12 mouse cellular contexts compared by ENCODE assay signal in the genomic region with DNA sequence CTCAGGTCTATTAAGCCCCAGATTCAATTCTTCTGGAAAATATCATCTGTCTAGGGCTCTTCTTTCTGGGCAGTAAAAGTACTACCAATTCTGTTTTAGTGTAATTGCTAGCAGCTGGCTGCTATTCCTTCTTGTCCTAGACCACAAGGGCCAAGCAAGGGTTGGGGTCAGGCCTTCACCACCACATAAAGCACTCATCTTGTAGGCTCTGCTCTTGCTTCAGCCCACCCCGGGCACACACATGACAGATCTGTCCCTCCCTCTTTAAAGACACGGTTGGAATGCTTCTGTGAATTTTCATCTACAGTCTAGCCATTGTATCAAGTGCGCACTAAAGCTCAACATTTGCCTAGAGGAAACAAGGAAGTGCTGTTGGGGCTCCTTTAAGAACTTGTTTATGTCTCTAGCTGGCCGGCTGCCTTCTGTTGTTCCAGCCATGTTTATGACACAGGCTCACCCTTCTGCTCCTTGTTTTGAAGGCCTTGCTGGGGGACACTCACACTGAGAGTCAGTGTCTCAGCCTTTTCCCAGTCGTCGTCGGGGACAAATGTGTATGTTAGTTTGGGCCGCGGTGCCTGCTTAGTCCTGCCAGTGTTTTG.
DNase-seq lines count a peak whose midpoint lies in the region; ATAC-seq and TF ChIP-seq lines count a peak whose summit lies in the region.
"Had no signal": no experiment of that assay in that cellular context is flagged by ENCODE, and none has a peak within 500 bp of the region (broad histone marks: within the 10 kb centered on the region; RNA-seq: fewer than 3 reads in every experiment).

No protein-coding gene starts in this region.

- no peaks in the 10 kb centered on the region for H3K36me3 ChIP-seq in intestine, embryonic 15.5 days
- H3K36me3 ChIP-seq in limb, embryonic 11.5 days (ENCODE audit: control insufficient read depth, insufficient read depth, low read length), result no peaks in the 10 kb centered on the region

- no peak for DNase-seq in layer of hippocampus, adult 2 months (ENCODE audit: low spot score in 2 of 2)
- no peak for DNase-seq in layer of hippocampus, adult 9-11 months
- peak; percentile 31 for DNase-seq in limb, embryonic 11.5 days (ENCODE audit: low spot score)
- peak; percentile 41 to 65 for DNase-seq in lung, postnatal 4 days
- no peak for DNase-seq in urinary bladder, adult 2 months (ENCODE audit: low spot score)
- no peak for DNase-seq in cerebellum, adult 9-11 months
- DNase-seq: cerebellum, postnatal 10 days; heart, adult 18-20 months; heart, postnatal 4 days; layer of hippocampus, postnatal 36 days had no signal

- 0 out of 2 replicates have a peak, but pooled peaks have one; percentile 23 for ATAC-seq in intestine, embryonic 15.5 days
- ATAC-seq in limb, embryonic 11.5 days (ENCODE audit: insufficient number of reproducible peaks, low FRiP score, low TSS enrichment, low read depth), result peak; percentile 65; the same call in 1 of the 2 replicates
- ATAC-seq: forebrain, embryonic 16.5 days had no signal

- H3K4me1 ChIP-seq in intestine, embryonic 15.5 days (replicated peaks), result peaks cover 3% of the 10 kb centered on the region; the same call in 1 of the 2 replicates
- H3K4me1 ChIP-seq in limb, embryonic 11.5 days (ENCODE audit: control insufficient read depth, insufficient read depth, low read length), result no peaks in the 10 kb centered on the region

- peak overlapping the region; percentile 29; the same call in 1 of the 2 replicates for H3K27ac ChIP-seq in layer of hippocampus, adult 2 months
- H3K27ac ChIP-seq in intestine, embryonic 15.5 days, result no peak overlapping the region
- H3K27ac ChIP-seq in limb, embryonic 11.5 days (replicated peaks; ENCODE audit: low read depth, low read length), result peak overlapping the region; percentile 3

- H3K4me2 ChIP-seq in intestine, embryonic 15.5 days (replicated peaks), result no peak overlapping the region
- no peak overlapping the region for H3K4me2 ChIP-seq in limb, embryonic 11.5 days (ENCODE audit: low read depth, severe bottlenecking)

- H3K4me3 ChIP-seq in layer of hippocampus, adult 2 months, result no peak overlapping the region
- H3K4me3 ChIP-seq in intestine, embryonic 15.5 days (replicated peaks), result no peak overlapping the region
- H3K4me3 ChIP-seq in limb, embryonic 11.5 days (ENCODE audit: low read depth, low read length), result no peak overlapping the region

- 39% methylated on average over 9 of the region's 9 CpGs for whole genome bisulfite sequencing in intestine, embryonic 15.5 days
- 47% methylated on average over 9 of the region's 9 CpGs for WGBS in limb, embryonic 11.5 days

- H3K9ac ChIP-seq in intestine, embryonic 15.5 days, result no peak overlapping the region
- H3K9ac ChIP-seq in limb, embryonic 11.5 days (ENCODE audit: low read length), result no peak overlapping the region

- no peaks in the 10 kb centered on the region for H3K9me3 ChIP-seq in intestine, embryonic 15.5 days
- no peaks in the 10 kb centered on the region for H3K9me3 ChIP-seq in limb, embryonic 11.5 days (ENCODE audit: control insufficient read depth, low read length)

- no peak for TF ChIP-seq CTCF in layer of hippocampus, adult 2 months (conservative IDR thresholded peaks at IDR 0.05)

- no peaks in the 10 kb centered on the region for H3K27me3 ChIP-seq in intestine, embryonic 15.5 days (replicated peaks)
- no peaks in the 10 kb centered on the region for H3K27me3 ChIP-seq in limb, embryonic 11.5 days (ENCODE audit: control insufficient read depth, insufficient read depth, low read length)

Comparison
In these comparisons a context has a peak if more than half of its experiments do, and no peak if none do; other contexts are left out.
1. DNase-seq: peak in limb, embryonic 11.5 days (single experiment) and lung, postnatal 4 days (2 of 2); none in layer of hippocampus, adult 2 months (0 of 2), layer of hippocampus, adult 9-11 months (single experiment), urinary bladder, adult 2 months (single experiment) and cerebellum, adult 9-11 months (single experiment).